8 mouse cellular contexts compared by ENCODE assay signal in genomic region chr15:98167645-98168621, GRCm38 (mm10). TPM values are rescaled to one million over a fixed set of nuclear protein-coding genes. Genes with fewer than 3 reads are reported as not detected.
DNase-seq lines count a peak whose midpoint lies in the region; ATAC-seq and TF ChIP-seq lines count a peak whose summit lies in the region.

No protein-coding gene starts in this region.

- H3K4me3 ChIP-seq in gastrocnemius, adult 2 months: peak overlapping the region; percentile 71
- H3K4me3 ChIP-seq in heart, embryonic 11.5 days (ENCODE audit: low read depth, low read length): peak overlapping the region; percentile 46
- peak overlapping the region; percentile 53 for H3K4me3 ChIP-seq in limb, embryonic 12.5 days (replicated peaks)
- peak overlapping the region; percentile 74 for H3K4me3 ChIP-seq in midbrain, embryonic 16.5 days (ENCODE audit: low read depth, low read length)

- peak overlapping the region; percentile 40; the same call in 1 of the 2 replicates for H3K9ac ChIP-seq in heart, embryonic 11.5 days (ENCODE audit: low read depth, low read length)
- peak overlapping the region; percentile 59 for H3K9ac ChIP-seq in limb, embryonic 12.5 days (replicated peaks)
- peak overlapping the region; percentile 84 for H3K9ac ChIP-seq in midbrain, embryonic 16.5 days (ENCODE audit: low read depth, low read length)

- no peaks in the 10 kb centered on the region for H3K36me3 ChIP-seq in heart, embryonic 11.5 days (ENCODE audit: control insufficient read depth, insufficient read depth, low read length)
- no peaks in the 10 kb centered on the region for H3K36me3 ChIP-seq in limb, embryonic 12.5 days
- no peaks in the 10 kb centered on the region for H3K36me3 ChIP-seq in midbrain, embryonic 16.5 days (ENCODE audit: control insufficient read depth, insufficient read depth, low read length)
- H3K36me3 ChIP-seq in splenic B cell, adult 2 months (ENCODE audit: control insufficient read depth, insufficient read depth, low read length, poor library complexity, severe bottlenecking): no peaks in the 10 kb centered on the region

- peak overlapping the region; percentile 74 for H3K4me2 ChIP-seq in heart, embryonic 11.5 days
- peak overlapping the region; percentile 94 for H3K4me2 ChIP-seq in limb, embryonic 12.5 days
- H3K4me2 ChIP-seq in midbrain, embryonic 16.5 days (ENCODE audit: low read length): peak overlapping the region; percentile 95

- H3K27me3 ChIP-seq in heart, embryonic 11.5 days (ENCODE audit: control insufficient read depth, insufficient read depth, low read length): peaks cover 72% of the 10 kb centered on the region
- peaks cover 85% of the 10 kb centered on the region for H3K27me3 ChIP-seq in limb, embryonic 12.5 days
- H3K27me3 ChIP-seq in midbrain, embryonic 16.5 days (ENCODE audit: control insufficient read depth, insufficient read depth, low read depth, low read length): peaks cover 3% of the 10 kb centered on the region; the same call in 1 of the 2 replicates
- H3K27me3 ChIP-seq in splenic B cell, adult 2 months (ENCODE audit: control insufficient read depth, insufficient read depth, low read length, poor library complexity, severe bottlenecking): peaks cover 5% of the 10 kb centered on the region; the same call in 1 of the 2 replicates

- H3K9me3 ChIP-seq in heart, embryonic 11.5 days (replicated peaks; ENCODE audit: control insufficient read depth, low read length): no peaks in the 10 kb centered on the region
- H3K9me3 ChIP-seq in limb, embryonic 12.5 days: no peaks in the 10 kb centered on the region
- no peaks in the 10 kb centered on the region for H3K9me3 ChIP-seq in midbrain, embryonic 16.5 days (replicated peaks; ENCODE audit: control insufficient read depth, low read length, poor library complexity, severe bottlenecking)

- WGBS in heart, embryonic 11.5 days (ENCODE audit: insufficient replicate concordance): 2% methylated on average over 69 of the region's 69 CpGs
- 1% methylated on average over 69 of the region's 69 CpGs for WGBS in limb, embryonic 12.5 days
- WGBS in midbrain, embryonic 16.5 days: 1% methylated on average over 66 of the region's 69 CpGs

- intact Hi-C loops in gastrocnemius, adult 2 months (cut with DNase I): no loop called here

- no peak overlapping the region for H3K27ac ChIP-seq in gastrocnemius, adult 2 months
- H3K27ac ChIP-seq in heart, embryonic 11.5 days (ENCODE audit: low read depth, low read length): no peak overlapping the region
- no peak overlapping the region for H3K27ac ChIP-seq in limb, embryonic 12.5 days
- H3K27ac ChIP-seq in midbrain, embryonic 16.5 days (ENCODE audit: low read length): peak overlapping the region; percentile 96

- peak; percentile 58 for DNase-seq in gastrocnemius, adult 2 months
- no peak for DNase-seq in gastrocnemius, postnatal 25 days
- peak; percentile 98 for DNase-seq in embryo, embryonic 11 days
- peak; percentile 59 for DNase-seq in kidney, adult 9 months
- peak; percentile 87 for DNase-seq in splenic B cell, adult 2 months (ENCODE audit: low read depth, low spot score)

- H3K4me1 ChIP-seq in heart, embryonic 11.5 days (ENCODE audit: control insufficient read depth, insufficient read depth, low read length): no peaks in the 10 kb centered on the region
- H3K4me1 ChIP-seq in limb, embryonic 12.5 days (replicated peaks): peaks cover 11% of the 10 kb centered on the region
- peaks cover 40% of the 10 kb centered on the region for H3K4me1 ChIP-seq in midbrain, embryonic 16.5 days (ENCODE audit: control insufficient read depth, insufficient read depth, low read length)

- no peak for TF ChIP-seq CTCF in gastrocnemius, adult 2 months (IDR thresholded peaks at IDR 0.05)

- ATAC-seq in heart, embryonic 11.5 days (replicated peaks; ENCODE audit: insufficient number of reproducible peaks, low FRiP score, low TSS enrichment): peak; percentile 52
- peak; percentile 85 for ATAC-seq in limb, embryonic 12.5 days (ENCODE audit: insufficient number of reproducible peaks, insufficient read depth, low FRiP score, low TSS enrichment, low read depth)
- peak; percentile 93 for ATAC-seq in midbrain, embryonic 16.5 days

RNA-seq across cellular contexts. Expression of gene Ccdc184, which starts 1.0 kb away (rescaled TPM):
- not detected for total RNA-seq in gastrocnemius, adult 2 months (2021)
- total RNA-seq in gastrocnemius, postnatal 25 days (2021): not detected
- polyA plus RNA-seq in heart, embryonic 11.5 days (2014; fragmentation: Nextera tagmentation; extraction: Ambion mirVana): 1.2 and 1.3 TPM in 2 replicates
- 0.32 and 0.41 TPM in 2 replicates for polyA plus RNA-seq in limb, embryonic 12.5 days (2016; fragmentation: Nextera tagmentation; extraction: Ambion mirVana)
- polyA plus RNA-seq in midbrain, embryonic 16.5 days (2015; fragmentation: Nextera tagmentation; extraction: Ambion mirVana): 118 and 146 TPM in 2 replicates

RNA-seq across cellular contexts. Expression of gene Asb8, which starts 2.5 kb away (rescaled TPM):
- 100 to 1,000 TPM in 1 of 2 experiments, 10 to 100 TPM in 1; 97.8 to 124 TPM for total RNA-seq in gastrocnemius, adult 2 months (2021)
- 100 to 1,000 TPM; 102 to 145 TPM for total RNA-seq in gastrocnemius, postnatal 25 days (2021)
- 81.7 and 86.7 TPM in 2 replicates for polyA plus RNA-seq in heart, embryonic 11.5 days (2014; fragmentation: Nextera tagmentation; extraction: Ambion mirVana)
- polyA plus RNA-seq in limb, embryonic 12.5 days (2016; fragmentation: Nextera tagmentation; extraction: Ambion mirVana): 42.4 and 43.5 TPM in 2 replicates
- polyA plus RNA-seq in midbrain, embryonic 16.5 days (2015; fragmentation: Nextera tagmentation; extraction: Ambion mirVana): 60.2 and 63.5 TPM in 2 replicates

RNA-seq across cellular contexts. Expression of gene Olfr288, which starts 27.4 kb away (rescaled TPM):
- total RNA-seq in gastrocnemius, adult 2 months (2021): not detected
- not detected for total RNA-seq in gastrocnemius, postnatal 25 days (2021)
- polyA plus RNA-seq in heart, embryonic 11.5 days (2014; fragmentation: Nextera tagmentation; extraction: Ambion mirVana): not detected in 2 replicates
- polyA plus RNA-seq in limb, embryonic 12.5 days (2016; fragmentation: Nextera tagmentation; extraction: Ambion mirVana): not detected in 2 replicates
- polyA plus RNA-seq in midbrain, embryonic 16.5 days (2015; fragmentation: Nextera tagmentation; extraction: Ambion mirVana): not detected in 2 replicates

RNA-seq across cellular contexts. Expression of gene Gm44579, which starts 52.8 kb away (rescaled TPM):
- not detected for total RNA-seq in gastrocnemius, adult 2 months (2021)
- not detected for total RNA-seq in gastrocnemius, postnatal 25 days (2021)
- polyA plus RNA-seq in heart, embryonic 11.5 days (2014; fragmentation: Nextera tagmentation; extraction: Ambion mirVana): not detected in 2 replicates
- polyA plus RNA-seq in limb, embryonic 12.5 days (2016; fragmentation: Nextera tagmentation; extraction: Ambion mirVana): not detected in 2 replicates
- not detected in 2 replicates for polyA plus RNA-seq in midbrain, embryonic 16.5 days (2015; fragmentation: Nextera tagmentation; extraction: Ambion mirVana)

RNA-seq across cellular contexts. Expression of gene Olfr287, which starts 52.9 kb away (rescaled TPM):
- not detected for total RNA-seq in gastrocnemius, adult 2 months (2021)
- not detected for total RNA-seq in gastrocnemius, postnatal 25 days (2021)
- not detected in 2 replicates for polyA plus RNA-seq in heart, embryonic 11.5 days (2014; fragmentation: Nextera tagmentation; extraction: Ambion mirVana)
- polyA plus RNA-seq in limb, embryonic 12.5 days (2016; fragmentation: Nextera tagmentation; extraction: Ambion mirVana): not detected in 2 replicates
- polyA plus RNA-seq in midbrain, embryonic 16.5 days (2015; fragmentation: Nextera tagmentation; extraction: Ambion mirVana): 0.16 and 0.20 TPM in 2 replicates

Comparison
In these comparisons a context has a peak if more than half of its experiments do, and no peak if none do; other contexts are left out.
1. RNA of gene Ccdc184, which starts 1.0 kb away (polyA plus RNA-seq): 118 to 146 TPM in midbrain, embryonic 16.5 days; 1.2 to 1.3 TPM in heart, embryonic 11.5 days and 0.32 to 0.41 TPM in limb, embryonic 12.5 days; every median in the first group is over 10 times any median in the second.
2. Peak in every context shown above with its lines, with median percentiles within 50 percentile points of each other: H3K4me3 ChIP-seq, ATAC-seq, H3K4me2 ChIP-seq and H3K9ac ChIP-seq.